Mouse (Mus musculus): ENCODE measurements around the gene Ckb. TPM values are rescaled to one million over a fixed set of nuclear protein-coding genes. Genes with fewer than 3 reads are reported as not detected.

Gene Ckb
- polyA plus RNA-seq, 1 experiment from 2014 or later: 41.9 TPM

DNA sequence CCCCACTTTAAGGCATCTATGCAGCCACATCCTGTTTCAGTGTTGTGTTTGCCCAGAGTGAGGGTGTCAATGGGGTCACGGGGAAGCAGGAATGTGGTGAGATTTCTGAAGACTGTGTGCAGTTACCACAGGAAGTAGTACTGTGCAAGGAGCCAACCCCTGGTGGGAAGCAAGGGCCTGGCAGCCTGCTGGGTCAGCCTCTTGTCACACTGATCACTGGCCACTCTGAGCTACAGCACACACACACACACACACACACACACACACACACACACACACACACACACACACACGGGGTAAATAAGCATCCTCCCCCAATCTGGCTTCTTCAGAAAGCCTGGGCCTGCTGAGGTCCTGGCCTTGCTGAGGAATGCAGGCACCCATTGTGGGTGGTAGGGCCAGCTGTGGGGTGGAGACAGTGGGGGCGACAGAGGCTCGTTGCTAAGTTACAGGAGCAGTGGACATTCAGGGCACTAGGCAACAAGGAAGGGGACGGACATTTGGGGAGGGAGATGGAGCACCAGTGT is 19.3 kb upstream of the Ckb start:
- Histone ChIP-seq H3K36me3 (replicated peaks) (no peaks in the 10 kb centered on the region), H3K4me3 (replicated peaks) (no peak overlapping the region), H3K27ac (replicated peaks) (no peak overlapping the region), H3K9ac (no peak overlapping the region), H3K27me3 (peaks cover 14% of the 10 kb centered on the region), H3K4me2 (no peak overlapping the region), H3K4me1 (replicated peaks) (peaks cover 32% of the 10 kb centered on the region), H3K9me3 (replicated peaks) (no peaks in the 10 kb centered on the region)
- no peak for ATAC-seq (ENCODE audit: insufficient read depth)
- WGBS (ENCODE audit: insufficient replicate concordance): 36% methylated on average over 5 of the region's 5 CpGs

DNA sequence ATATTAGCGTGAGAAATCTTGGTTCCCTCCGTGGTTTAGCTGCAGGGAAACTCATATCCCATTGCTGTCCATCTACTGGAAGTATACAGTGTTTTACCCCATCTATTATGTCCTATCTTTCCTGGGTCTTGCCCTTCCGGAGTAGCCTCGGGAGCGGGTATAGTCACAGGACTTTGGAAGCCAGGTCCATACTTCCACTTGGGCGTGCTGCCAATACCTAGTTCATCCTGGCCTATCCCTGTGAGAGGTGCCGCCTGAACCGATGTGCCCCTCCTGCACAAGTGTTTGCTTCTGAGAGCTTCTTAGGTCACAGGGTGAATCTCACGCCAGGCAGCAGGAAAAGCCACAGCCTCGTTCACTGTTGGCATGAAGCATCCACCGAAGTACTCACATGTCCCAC is 17.3 kb upstream of the Ckb start:
- Histone ChIP-seq H3K4me3 (replicated peaks) (no peak overlapping the region), H3K4me2 (no peak overlapping the region), H3K4me1 (replicated peaks) (peaks cover 23% of the 10 kb centered on the region), H3K9ac (no peak overlapping the region), H3K27ac (replicated peaks) (no peak overlapping the region), H3K36me3 (replicated peaks) (no peaks in the 10 kb centered on the region), H3K9me3 (replicated peaks) (no peaks in the 10 kb centered on the region), H3K27me3 (peaks cover 16% of the 10 kb centered on the region)
- WGBS (ENCODE audit: insufficient replicate concordance): 62% methylated on average over 11 of the region's 11 CpGs
- no peak for ATAC-seq (ENCODE audit: insufficient read depth)

DNA sequence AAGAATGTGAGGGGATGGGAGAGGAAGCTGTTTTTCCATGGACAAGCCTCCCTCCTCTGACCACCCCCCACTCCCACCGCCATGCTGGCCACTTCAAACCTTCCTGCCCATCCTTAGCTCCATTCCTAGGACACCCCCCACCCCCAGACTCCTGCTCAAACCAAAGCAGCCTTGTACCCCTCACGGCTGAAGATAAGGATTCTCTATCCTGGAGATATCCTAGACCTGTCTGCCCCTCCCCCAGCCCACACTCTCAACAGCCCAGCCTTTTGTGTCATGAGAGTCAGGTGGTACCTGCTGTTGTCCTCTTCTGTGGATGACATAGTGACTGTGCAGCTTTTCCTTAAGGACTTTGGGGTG is 15.9 kb upstream of the Ckb start:
- WGBS (ENCODE audit: insufficient replicate concordance): 29% methylated on average over 2 of the region's 2 CpGs
- ATAC-seq (ENCODE audit: insufficient read depth): no peak
- H3K4me1 ChIP-seq (replicated peaks): peaks cover 9% of the 10 kb centered on the region
- H3K4me3 ChIP-seq (replicated peaks): no peak overlapping the region
- no peak overlapping the region for H3K27ac ChIP-seq (replicated peaks)
- no peak overlapping the region for H3K9ac ChIP-seq
- H3K36me3 ChIP-seq (replicated peaks): no peaks in the 10 kb centered on the region
- H3K9me3 ChIP-seq (replicated peaks): no peaks in the 10 kb centered on the region
- peaks cover 16% of the 10 kb centered on the region for H3K27me3 ChIP-seq
- H3K4me2 ChIP-seq: no peak overlapping the region

DNA sequence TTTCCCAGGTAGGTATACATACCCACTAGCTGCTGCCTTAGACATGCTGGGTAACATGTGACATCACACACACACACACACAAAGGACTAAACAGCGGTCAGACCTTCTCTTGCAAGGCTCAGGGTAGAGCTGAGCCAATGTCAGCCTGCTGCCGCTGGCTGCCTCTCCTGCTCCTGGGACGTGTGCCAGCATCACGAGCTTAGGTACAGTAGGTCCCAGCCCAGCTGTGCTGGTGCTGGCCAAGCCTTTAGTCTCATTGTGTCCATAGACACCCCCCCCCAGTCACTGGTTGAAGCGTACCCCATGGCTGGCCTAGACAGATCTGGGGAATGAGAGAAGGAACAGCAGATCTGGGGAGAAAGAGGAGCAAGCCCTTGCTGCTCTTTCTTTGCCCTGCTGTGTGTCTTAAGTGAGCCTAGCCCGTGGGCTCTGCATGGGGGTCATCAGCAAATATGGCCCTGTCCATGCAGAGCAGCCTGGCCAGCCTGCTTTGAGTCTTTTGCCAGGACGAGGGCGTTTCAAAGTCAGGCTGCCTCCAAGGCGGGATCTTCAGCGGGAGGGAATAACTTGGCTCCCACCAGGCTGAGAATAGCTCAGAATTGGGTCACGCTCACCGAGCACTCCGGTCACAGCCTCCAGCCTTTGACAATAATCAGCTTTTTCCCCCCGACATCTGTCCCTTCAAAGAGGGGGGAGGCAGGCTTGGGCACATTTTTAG is 15.4 kb upstream of the Ckb start:
- 40% methylated on average over 14 of the region's 14 CpGs for WGBS (ENCODE audit: insufficient replicate concordance)
- peaks cover 5% of the 10 kb centered on the region; the same call in 1 of the 2 replicates for H3K4me1 ChIP-seq (replicated peaks)
- no peak overlapping the region for H3K9ac ChIP-seq
- H3K36me3 ChIP-seq (replicated peaks): peaks cover 3% of the 10 kb centered on the region; the same call in 1 of the 2 replicates
- H3K4me3 ChIP-seq (replicated peaks): no peak overlapping the region
- ATAC-seq (ENCODE audit: insufficient read depth): peak; percentile 23; the same call in 1 of the 2 replicates
- H3K9me3 ChIP-seq (replicated peaks): no peaks in the 10 kb centered on the region
- no peak overlapping the region for H3K4me2 ChIP-seq
- no peak overlapping the region for H3K27ac ChIP-seq (replicated peaks)
- peaks cover 16% of the 10 kb centered on the region for H3K27me3 ChIP-seq

DNA sequence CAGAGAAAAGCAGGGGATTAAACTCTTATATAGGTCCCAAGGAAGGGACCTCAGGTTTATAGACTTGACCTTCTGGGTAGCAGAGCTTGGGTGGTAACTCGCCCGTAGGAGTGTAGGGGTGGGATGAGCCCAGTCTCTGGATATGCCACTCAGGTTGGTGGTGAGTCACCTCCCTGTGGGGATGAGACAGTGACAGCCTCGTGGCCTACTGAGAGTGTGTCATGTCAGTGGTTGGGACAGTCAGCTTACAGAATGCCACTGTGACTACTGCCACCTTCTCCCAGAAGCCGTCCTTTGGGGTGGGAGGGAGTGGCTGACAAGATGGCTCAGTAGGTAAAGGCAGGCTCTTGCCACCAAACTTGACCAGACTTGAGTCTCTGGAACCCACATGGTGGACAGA is 14.3 kb upstream of the Ckb start:
- peaks cover 14% of the 10 kb centered on the region; the same call in 1 of the 2 replicates for H3K36me3 ChIP-seq (replicated peaks)
- no peak for ATAC-seq (ENCODE audit: insufficient read depth)
- no peak overlapping the region for H3K27ac ChIP-seq (replicated peaks)
- no peak overlapping the region for H3K9ac ChIP-seq
- H3K27me3 ChIP-seq: peaks cover 16% of the 10 kb centered on the region
- H3K4me2 ChIP-seq: no peak overlapping the region
- no peak overlapping the region for H3K4me3 ChIP-seq (replicated peaks)
- H3K4me1 ChIP-seq (replicated peaks): no peaks in the 10 kb centered on the region; the same call in 1 of the 2 replicates
- 64% methylated on average over 4 of the region's 4 CpGs for WGBS (ENCODE audit: insufficient replicate concordance)
- no peaks in the 10 kb centered on the region for H3K9me3 ChIP-seq (replicated peaks)

DNA sequence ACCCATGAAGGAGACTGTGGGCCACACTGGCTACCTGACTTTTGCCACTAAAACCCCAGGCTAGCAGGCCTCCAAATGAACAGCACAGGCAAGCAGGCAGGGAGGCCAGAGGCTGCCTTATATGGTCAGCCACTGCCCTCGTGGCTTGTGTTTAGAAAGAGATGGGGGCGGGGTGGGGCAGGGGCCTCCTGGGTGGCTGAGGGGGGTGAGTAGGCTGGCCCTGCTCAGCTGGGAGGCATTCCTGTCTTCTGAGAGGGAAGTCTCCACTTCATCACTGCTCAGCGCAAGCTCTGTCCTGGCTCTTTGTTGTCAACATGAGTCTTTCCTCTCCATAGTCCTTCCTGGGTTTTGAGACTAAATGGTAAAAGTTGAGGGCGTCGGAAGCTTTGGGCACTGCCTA is 10.7 kb upstream of the Ckb start:
- ATAC-seq (ENCODE audit: insufficient read depth): no peak
- H3K4me1 ChIP-seq (replicated peaks): peaks cover 17% of the 10 kb centered on the region
- no peak overlapping the region for H3K4me2 ChIP-seq
- WGBS (ENCODE audit: insufficient replicate concordance): 61% methylated on average over 5 of the region's 5 CpGs
- no peak overlapping the region for H3K27ac ChIP-seq (replicated peaks)
- no peak overlapping the region for H3K4me3 ChIP-seq (replicated peaks)
- peaks cover 12% of the 10 kb centered on the region for H3K27me3 ChIP-seq
- no peaks in the 10 kb centered on the region for H3K9me3 ChIP-seq (replicated peaks)
- no peak overlapping the region for H3K9ac ChIP-seq
- H3K36me3 ChIP-seq (replicated peaks): peaks cover 20% of the 10 kb centered on the region; the same call in 1 of the 2 replicates

DNA sequence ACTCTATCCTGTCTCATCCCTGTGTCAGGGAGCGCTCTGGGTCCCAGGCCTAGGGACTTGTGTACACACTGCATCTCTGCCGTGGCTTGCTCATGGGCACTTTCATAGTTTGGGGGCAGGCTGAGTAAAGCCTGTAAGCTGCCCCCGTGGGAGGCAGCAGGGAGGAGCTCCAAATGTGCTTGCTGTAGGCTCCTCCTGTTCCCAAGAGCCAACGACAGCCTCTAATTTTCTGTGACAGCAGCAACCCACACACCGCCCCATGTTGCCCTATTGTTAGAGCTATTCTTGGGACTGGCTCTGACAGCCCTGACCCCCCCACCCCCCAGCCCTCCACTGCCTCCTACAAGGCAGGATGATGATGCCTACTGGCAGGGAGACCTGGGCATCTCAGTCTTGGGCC is 9.9 kb upstream of the Ckb start:
- H3K27me3 ChIP-seq: peaks cover 5% of the 10 kb centered on the region; the same call in 1 of the 2 replicates
- no peak overlapping the region for H3K9ac ChIP-seq
- WGBS (ENCODE audit: insufficient replicate concordance): 70% methylated on average over 5 of the region's 5 CpGs
- H3K4me1 ChIP-seq (replicated peaks): peaks cover 25% of the 10 kb centered on the region
- H3K4me3 ChIP-seq (replicated peaks): no peak overlapping the region
- no peak overlapping the region for H3K27ac ChIP-seq (replicated peaks)
- no peak overlapping the region for H3K4me2 ChIP-seq
- ATAC-seq (ENCODE audit: insufficient read depth): no peak
- H3K9me3 ChIP-seq (replicated peaks): no peaks in the 10 kb centered on the region
- peaks cover 20% of the 10 kb centered on the region; the same call in 1 of the 2 replicates for H3K36me3 ChIP-seq (replicated peaks)

DNA sequence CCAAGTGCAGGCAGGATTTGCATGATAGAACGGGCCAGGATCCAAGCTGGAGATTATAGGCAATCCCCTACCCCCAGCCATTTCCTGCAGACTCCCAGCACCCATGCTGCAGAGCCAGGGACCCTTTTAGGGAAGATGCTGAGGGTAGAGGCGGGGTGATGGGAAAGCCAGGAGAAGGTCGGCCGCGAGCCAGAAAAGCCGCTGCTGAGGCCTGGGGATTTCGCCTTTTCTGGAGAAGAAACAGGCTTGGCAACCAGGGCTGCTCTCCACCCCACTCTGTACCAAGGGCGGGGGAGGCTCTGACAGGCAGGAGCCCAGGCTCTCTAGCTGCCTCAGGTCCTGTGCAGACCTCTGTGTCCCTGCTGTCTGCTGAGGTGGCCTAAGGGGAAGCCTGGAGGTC is 9.2 kb upstream of the Ckb start:
- H3K4me2 ChIP-seq: no peak overlapping the region

DNA sequence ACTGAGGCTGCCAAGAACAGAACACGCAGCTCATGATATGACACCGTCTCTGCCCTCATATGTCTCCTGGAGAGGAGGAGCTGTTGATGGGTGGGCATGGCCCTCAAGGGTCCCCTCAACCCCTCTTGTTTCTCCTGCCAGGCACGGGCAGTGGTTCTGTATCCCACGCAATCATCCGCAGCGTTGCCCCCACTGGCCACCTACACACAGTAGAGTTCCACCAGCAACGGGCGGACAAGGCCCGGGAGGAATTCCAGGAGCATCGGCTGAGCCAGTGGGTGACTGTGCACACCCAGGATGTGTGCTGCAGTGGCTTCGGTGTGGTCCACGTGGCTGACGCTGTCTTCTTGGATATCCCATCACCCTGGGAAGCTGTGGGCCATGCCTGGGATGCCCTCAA is 8.5 kb upstream of the Ckb start:
- no peak for ATAC-seq (ENCODE audit: insufficient read depth)
- Histone ChIP-seq H3K4me2 (no peak overlapping the region), H3K36me3 (replicated peaks) (peaks cover 20% of the 10 kb centered on the region; the same call in 1 of the 2 replicates), H3K4me1 (replicated peaks) (peaks cover 26% of the 10 kb centered on the region), H3K27ac (replicated peaks) (no peak overlapping the region), H3K9ac (no peak overlapping the region), H3K27me3 (peaks cover 4% of the 10 kb centered on the region; the same call in 1 of the 2 replicates), H3K4me3 (replicated peaks) (no peak overlapping the region), H3K9me3 (replicated peaks) (no peaks in the 10 kb centered on the region)
- 82% methylated on average over 13 of the region's 13 CpGs for WGBS (ENCODE audit: insufficient replicate concordance)

More for the DNA sequence above, 9.2 kb upstream of the Ckb start:
- Histone ChIP-seq H3K9ac (no peak overlapping the region), H3K36me3 (replicated peaks) (peaks cover 20% of the 10 kb centered on the region; the same call in 1 of the 2 replicates), H3K9me3 (replicated peaks) (no peaks in the 10 kb centered on the region), H3K4me1 (replicated peaks) (peaks cover 26% of the 10 kb centered on the region), H3K27me3 (peaks cover under 1% of the 10 kb centered on the region; the same call in 1 of the 2 replicates), H3K27ac (replicated peaks) (no peak overlapping the region), H3K4me3 (replicated peaks) (no peak overlapping the region)
- 77% methylated on average over 8 of the region's 8 CpGs for WGBS (ENCODE audit: insufficient replicate concordance)
- no peak for ATAC-seq (ENCODE audit: insufficient read depth)

DNA sequence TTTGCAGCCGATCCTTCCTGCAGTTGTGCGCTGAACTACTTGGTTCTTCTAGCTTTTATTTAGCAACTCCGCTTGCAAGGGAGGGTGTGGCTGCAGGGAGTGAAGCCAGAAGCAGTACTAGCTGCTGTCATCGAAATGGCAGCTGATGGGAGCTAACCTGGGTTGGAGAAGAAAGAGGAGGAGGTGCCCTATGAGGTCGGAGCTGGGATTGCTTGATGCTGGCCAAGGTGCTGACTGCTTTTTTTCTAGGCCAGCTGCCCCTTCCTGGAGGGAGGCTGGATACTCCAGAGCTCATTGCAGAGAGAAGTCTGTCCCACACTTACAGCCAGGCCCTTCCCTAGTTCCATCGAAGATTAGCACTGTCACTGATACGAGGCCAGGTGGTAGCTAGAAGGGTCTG is 6.9 kb upstream of the Ckb start:
- 17% methylated on average over 7 of the region's 7 CpGs for WGBS (ENCODE audit: insufficient replicate concordance)

DNA sequence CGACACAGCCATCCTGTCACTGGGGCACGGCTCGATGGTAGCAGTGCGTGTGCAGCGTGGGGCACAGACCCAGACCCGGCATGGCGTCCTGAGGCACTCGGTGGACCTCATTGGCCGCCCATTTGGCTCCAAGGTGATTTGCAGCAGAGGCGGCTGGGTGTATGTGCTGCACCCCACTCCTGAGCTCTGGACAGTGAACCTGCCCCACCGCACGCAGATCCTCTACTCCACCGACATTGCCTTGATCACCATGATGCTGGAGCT is 6.5 kb upstream of the Ckb start:
- H3K27ac ChIP-seq (replicated peaks): no peak overlapping the region
- peak overlapping the region; percentile 43 for H3K9ac ChIP-seq
- WGBS (ENCODE audit: insufficient replicate concordance): 3% methylated on average over 13 of the region's 13 CpGs
- H3K4me2 ChIP-seq: peak overlapping the region; percentile 78
- H3K36me3 ChIP-seq (replicated peaks): peaks cover 20% of the 10 kb centered on the region; the same call in 1 of the 2 replicates
- 0 out of 2 replicates have a peak, but pooled peaks have one; percentile 5 for ATAC-seq (ENCODE audit: insufficient read depth)
- peak overlapping the region; percentile 83 for H3K4me3 ChIP-seq (replicated peaks)
- H3K9me3 ChIP-seq (replicated peaks): no peaks in the 10 kb centered on the region
- peaks cover 33% of the 10 kb centered on the region for H3K4me1 ChIP-seq (replicated peaks)
- H3K27me3 ChIP-seq: peaks cover 23% of the 10 kb centered on the region

More for the DNA sequence above, 6.9 kb upstream of the Ckb start:
- Histone ChIP-seq H3K9me3 (replicated peaks) (no peaks in the 10 kb centered on the region), H3K4me3 (replicated peaks) (peak overlapping the region; percentile 83), H3K9ac (peak overlapping the region; percentile 43; the same call in 1 of the 2 replicates), H3K27me3 (peaks cover 19% of the 10 kb centered on the region), H3K27ac (replicated peaks) (no peak overlapping the region), H3K4me2 (peak overlapping the region; percentile 78), H3K36me3 (replicated peaks) (peaks cover 20% of the 10 kb centered on the region; the same call in 1 of the 2 replicates), H3K4me1 (replicated peaks) (peaks cover 33% of the 10 kb centered on the region)
- ATAC-seq (ENCODE audit: insufficient read depth): no peak
